Mouse (Mus musculus) brown adipose tissue, adult 24 weeks (tissue): ENCODE results near the gene Ssbp2. TPM values are rescaled to one million over a fixed set of nuclear protein-coding genes. Genes with fewer than 3 reads are reported as not detected.

ENCODE experiments used
- H3K27ac ChIP-seq: fragments of 200-500 bp; replicated peaks from 2 replicates; pipeline ENCODE4 v1.5.1; 2012; ENCODE audit warnings: low read depth, mild to moderate bottlenecking, low read length
- H3K4me1 ChIP-seq: fragments of 200-500 bp; 2 replicates; pipeline ENCODE4 v1.6.1; 2012; ENCODE audit warnings: low read length, mixed read lengths; ENCODE audit not compliant: control insufficient read depth, insufficient read depth, insufficient read length
- H3K4me3 ChIP-seq: fragments of 200-500 bp; 2 replicates; pipeline ENCODE4 v1.5.1; 2012; ENCODE audit warnings: low read depth, mild to moderate bottlenecking, low read length, moderate library complexity; ENCODE audit not compliant: insufficient read depth
- polyA plus RNA-seq: library from polyadenylated mRNA; stranded (reverse); fragments of >200 nt; gene quantifications from 2 replicates; pipeline ENCODE4 v1.2.4, GENCODE M21; 2012; ENCODE audit not compliant: missing spikeins, insufficient read depth, insufficient read length

The Ssbp2 gene
- polyA plus RNA-seq, 1 experiment: 23.7 TPM

DNA sequence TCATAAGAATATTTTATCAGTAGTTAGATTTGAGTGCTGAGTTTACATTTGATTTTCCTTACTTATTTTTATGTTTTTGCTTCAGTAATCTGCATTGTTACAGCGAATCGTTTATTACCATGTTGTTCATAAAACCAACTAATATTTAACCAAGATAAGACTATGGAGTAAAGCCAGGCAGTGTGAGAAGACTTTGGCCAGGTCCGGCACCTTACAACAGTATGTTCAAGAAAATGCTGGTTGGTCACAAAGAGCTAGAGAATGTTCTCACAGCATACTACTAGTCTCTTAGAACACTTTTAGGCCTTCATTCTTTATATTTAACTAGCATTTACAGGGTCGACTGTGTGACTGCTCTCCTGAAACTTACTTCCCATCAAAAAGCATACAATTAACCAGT lies 152.5 kb downstream of the Ssbp2 start:
- H3K4me3 ChIP-seq: no peak overlapping the region
- no peaks in the 10 kb centered on the region for H3K4me1 ChIP-seq
- no peak overlapping the region for H3K27ac ChIP-seq

DNA sequence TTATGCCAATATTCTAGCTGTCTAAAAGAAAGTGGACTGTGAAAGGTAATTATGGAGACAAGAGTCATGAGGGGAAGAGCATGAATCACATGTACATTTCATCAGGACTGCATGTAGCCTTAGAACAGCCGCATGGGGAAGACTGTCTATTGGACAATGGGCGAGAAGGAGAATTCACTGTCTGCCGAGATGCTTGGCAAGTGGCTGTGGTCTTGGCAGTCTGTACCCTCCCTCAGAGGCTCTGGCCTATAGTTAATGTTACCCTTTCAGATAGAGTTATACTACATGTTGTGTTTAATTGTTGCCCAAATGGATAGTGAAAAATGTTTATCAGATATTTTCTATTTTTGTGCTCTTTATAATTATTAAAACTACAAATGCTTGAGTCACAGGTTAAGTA lies 156.0 kb downstream of the Ssbp2 start:
- Histone ChIP-seq H3K4me3 (no peak overlapping the region), H3K27ac (no peak overlapping the region), H3K4me1 (no peaks in the 10 kb centered on the region)

DNA sequence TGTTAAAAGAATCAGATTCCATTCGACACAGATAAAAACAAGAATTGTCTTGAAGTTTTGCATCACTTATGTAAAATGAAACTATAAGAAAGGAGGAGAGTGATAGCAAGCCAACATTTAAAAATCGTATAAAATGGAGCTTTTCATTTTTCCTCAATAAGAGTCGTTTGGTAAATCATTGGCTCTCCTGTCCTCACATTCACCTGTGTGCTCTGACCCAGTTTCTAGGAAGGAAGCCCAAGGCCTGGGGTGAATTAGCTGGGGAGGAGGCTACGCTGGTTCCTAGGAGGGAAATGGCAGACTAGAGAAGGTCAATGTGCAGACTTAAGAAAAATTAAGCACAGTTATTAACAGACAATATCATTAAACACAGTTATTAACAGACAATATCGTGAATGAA lies 156.8 kb downstream of the Ssbp2 start:
- no peak overlapping the region for H3K4me3 ChIP-seq
- H3K4me1 ChIP-seq: no peaks in the 10 kb centered on the region
- no peak overlapping the region for H3K27ac ChIP-seq

DNA sequence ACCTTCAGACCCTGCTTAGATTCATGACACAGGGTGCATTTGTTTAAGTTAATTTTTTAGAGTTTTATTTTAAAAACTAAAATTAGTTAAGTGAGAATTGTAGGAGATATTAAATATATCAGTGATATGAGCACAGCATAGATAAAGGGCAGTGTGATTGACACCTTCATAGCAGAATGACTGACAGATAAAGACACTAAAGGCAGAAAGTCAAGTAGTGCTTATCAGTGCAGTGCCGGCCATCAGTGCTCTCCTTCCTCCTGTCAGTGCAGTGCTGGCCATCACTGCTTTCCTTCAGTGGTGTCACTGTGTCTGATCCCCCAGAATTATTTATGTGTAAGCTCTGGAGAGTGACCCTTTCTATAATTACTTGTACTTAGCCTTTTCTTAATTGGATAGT lies 159.3 kb downstream of the Ssbp2 start:
- Histone ChIP-seq H3K4me1 (no peaks in the 10 kb centered on the region), H3K4me3 (no peak overlapping the region), H3K27ac (no peak overlapping the region)

DNA sequence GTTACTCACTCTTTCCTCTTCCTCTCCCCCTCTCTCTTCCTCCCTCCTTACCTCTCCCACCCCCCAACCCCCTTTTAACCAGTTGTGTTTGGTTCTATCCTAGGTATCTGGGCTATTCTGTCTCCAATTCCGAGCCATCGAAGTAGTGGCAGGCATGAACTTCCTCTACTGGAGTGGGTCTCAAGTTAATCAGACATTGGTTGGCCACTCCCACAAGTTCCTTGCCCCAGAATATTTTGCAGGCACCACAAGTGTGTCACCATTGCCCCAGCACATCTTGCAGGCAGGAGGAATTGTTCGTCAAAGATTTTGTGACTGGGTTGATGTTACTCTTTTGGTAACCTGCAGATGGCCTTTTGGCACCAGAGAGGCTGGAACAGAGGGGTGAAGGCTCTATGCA lies 160.5 kb downstream of the Ssbp2 start:
- Histone ChIP-seq H3K4me3 (no peak overlapping the region), H3K27ac (no peak overlapping the region), H3K4me1 (no peaks in the 10 kb centered on the region)

DNA sequence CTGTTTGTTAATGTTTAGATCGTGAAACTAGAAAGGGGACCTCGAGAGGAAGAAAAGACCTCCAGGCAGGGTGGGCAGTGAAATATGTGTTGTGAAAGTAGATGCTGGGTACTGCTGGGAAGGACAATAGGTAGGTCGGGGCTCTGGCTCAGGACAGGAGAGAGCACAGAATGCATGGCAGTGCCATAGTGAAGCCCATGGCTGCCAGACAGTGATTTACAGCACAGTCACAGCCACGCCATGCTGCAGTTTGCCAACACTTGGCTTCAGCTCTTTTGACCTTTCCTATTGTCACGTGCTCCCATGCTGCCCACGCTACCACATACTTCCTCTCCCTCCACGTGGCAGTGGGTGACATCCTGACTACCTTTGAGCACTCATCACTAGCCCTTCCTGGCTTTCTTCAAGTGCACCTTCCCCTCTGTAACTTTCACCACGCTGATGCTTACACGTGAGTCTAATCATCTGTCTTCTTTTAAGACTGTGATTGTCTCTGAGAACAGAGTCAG lies 171.3 kb downstream of the Ssbp2 start:
- H3K4me3 ChIP-seq: no peak overlapping the region
- H3K4me1 ChIP-seq: peaks cover 6% of the 10 kb centered on the region; the same call in 1 of the 2 replicates
- H3K27ac ChIP-seq: no peak overlapping the region

DNA sequence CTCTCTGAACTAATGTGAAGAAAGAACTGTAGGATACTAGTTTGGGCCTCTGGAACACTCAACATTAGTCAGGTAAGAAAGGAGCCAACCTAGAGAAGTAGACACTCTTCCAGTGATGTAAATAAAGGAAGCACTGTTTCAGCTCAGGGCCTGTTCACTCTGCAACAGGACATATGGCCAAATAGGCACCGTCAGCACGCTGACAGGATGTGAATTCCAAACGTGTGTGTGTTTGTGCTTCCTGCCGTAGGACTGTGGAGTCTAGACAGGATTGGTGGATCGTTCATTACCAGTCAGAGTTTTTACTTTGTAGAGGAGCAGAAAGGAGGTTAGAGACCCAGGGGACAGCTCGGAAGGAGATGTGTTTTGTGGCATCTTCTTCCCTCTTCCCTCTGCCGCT lies 174.0 kb downstream of the Ssbp2 start:
- Histone ChIP-seq H3K4me1 (0 out of 2 replicates have a peak, but pooled peaks cover 4% of the 10 kb centered on the region), H3K27ac (no peak overlapping the region), H3K4me3 (no peak overlapping the region)

DNA sequence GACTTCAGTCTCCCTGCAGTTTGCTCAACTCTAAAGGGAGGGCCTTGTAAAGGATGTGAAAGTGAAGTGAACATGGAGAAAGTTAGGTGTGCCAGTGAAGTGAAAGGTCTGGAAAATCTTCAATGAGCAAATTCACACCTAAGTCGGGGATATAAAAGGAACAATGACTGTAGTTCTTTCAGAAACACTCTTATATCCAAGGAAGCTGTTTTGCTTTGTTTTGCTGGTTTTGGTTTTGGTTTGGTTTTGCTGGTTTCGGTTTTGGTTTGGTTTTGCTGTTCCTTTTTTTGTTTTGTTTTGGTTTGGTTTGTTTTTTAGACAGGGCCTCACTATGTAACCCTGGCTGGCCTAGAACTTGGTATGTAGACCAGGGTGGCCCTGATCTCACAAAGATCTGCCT lies 175.9 kb downstream of the Ssbp2 start:
- Histone ChIP-seq H3K27ac (no peak overlapping the region), H3K4me3 (no peak overlapping the region), H3K4me1 (0 out of 2 replicates have a peak, but pooled peaks cover 4% of the 10 kb centered on the region)

DNA sequence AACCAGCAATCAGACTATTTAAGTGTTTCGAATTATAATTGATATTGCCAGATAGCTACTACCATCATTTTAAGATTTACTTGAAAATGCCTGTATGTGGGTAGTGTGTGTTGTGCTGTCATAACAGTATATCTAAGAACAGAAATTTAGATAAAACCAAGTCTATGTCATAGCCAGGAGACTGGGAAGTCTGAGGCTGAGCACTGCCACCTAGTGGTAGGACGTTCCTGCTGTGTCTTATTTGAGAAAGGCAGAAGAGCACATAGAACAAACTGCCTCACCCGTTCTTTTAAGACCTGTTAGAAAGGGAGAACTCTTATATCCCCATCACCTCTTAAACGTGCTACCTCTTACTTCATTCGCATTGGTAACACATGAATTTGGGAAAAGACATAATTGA lies 176.7 kb downstream of the Ssbp2 start:
- Histone ChIP-seq H3K27ac (no peak overlapping the region), H3K4me1 (0 out of 2 replicates have a peak, but pooled peaks cover 4% of the 10 kb centered on the region), H3K4me3 (no peak overlapping the region)

DNA sequence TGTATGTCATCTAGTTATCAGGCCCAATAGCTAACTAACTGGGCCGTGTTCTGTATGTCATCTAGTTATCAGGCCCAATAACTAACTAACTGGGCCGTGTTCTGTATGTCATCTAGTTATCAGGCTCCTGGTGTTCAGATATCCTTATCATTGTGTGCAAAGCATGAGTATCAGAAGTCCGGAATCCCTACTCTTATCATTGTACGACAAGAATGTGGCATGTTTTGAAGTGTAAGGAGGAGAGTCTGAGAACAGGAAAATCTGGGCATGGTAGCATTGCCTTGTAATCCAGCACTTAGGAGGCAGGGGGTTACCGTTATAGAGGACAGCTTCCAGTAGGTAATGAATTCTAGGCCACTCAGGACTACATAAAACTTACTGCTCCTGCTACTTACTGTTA lies 178.8 kb downstream of the Ssbp2 start:
- no peak overlapping the region for H3K27ac ChIP-seq

DNA sequence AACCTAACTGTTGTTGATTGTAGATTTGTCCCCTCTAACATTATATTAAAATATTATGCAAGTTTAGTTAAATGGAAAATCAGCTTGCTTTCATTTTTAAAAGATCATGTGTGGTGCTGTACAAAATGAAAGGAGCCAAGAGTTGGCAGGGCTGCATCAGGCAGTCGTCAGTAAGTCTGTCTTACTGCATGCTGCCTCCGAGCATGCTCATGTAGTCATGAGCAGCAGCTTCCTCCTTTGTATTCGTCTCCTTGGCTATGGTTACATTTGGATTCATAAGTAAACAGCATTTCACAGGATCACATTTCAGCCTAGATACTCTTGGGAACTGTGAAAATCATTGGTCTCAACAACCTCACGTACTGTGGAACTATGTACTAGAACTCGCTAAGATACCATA lies 180.1 kb downstream of the Ssbp2 start:
- no peak overlapping the region for H3K4me3 ChIP-seq
- H3K4me1 ChIP-seq: 0 out of 2 replicates have a peak, but pooled peaks cover 4% of the 10 kb centered on the region
- no peak overlapping the region for H3K27ac ChIP-seq

More for the DNA sequence above, 178.8 kb downstream of the Ssbp2 start:
- no peak overlapping the region for H3K4me3 ChIP-seq
- 0 out of 2 replicates have a peak, but pooled peaks cover 4% of the 10 kb centered on the region for H3K4me1 ChIP-seq

DNA sequence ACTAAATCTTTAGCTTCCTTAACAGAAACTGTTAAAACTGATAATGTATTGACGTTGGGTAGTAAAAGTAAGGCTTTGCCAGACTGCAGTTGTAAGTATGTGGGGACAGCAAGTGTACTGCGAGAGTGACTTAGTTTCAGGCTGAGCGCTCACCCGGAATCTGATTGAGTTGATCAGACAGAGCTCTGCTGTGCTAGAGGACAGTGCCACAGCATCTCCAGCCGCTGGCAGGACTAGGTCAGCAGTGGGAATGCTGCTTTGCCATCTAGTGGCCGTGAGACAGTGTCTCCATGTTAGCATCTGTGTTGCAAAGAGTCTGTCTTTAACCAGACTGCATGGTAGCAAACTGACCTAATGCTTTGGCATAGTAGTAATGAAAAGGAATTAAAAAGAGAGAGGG lies 188.2 kb downstream of the Ssbp2 start:
- H3K4me3 ChIP-seq: no peak overlapping the region
- H3K4me1 ChIP-seq: no peaks in the 10 kb centered on the region
- H3K27ac ChIP-seq: no peak overlapping the region

DNA sequence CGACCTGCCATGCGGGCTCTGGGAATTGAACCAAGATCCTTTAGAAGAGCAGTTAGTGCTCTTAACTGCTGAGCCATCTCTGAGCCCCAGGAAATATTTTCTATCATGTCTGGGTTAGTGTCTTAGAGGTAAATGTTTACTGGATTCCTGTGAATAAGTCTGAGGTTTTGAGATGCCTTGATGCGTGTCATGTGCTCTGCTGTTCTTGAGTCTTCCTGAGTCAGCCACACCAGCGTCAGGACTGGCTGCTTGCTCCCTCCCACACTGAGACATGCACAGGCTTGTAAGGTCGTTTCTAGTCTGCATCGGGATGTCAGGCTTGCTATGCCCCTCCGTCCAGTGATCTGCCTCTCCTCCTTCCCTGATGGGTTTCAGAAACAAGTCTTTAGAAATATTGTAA lies 189.8 kb downstream of the Ssbp2 start:
- no peaks in the 10 kb centered on the region for H3K4me1 ChIP-seq
- no peak overlapping the region for H3K27ac ChIP-seq
- no peak overlapping the region for H3K4me3 ChIP-seq

DNA sequence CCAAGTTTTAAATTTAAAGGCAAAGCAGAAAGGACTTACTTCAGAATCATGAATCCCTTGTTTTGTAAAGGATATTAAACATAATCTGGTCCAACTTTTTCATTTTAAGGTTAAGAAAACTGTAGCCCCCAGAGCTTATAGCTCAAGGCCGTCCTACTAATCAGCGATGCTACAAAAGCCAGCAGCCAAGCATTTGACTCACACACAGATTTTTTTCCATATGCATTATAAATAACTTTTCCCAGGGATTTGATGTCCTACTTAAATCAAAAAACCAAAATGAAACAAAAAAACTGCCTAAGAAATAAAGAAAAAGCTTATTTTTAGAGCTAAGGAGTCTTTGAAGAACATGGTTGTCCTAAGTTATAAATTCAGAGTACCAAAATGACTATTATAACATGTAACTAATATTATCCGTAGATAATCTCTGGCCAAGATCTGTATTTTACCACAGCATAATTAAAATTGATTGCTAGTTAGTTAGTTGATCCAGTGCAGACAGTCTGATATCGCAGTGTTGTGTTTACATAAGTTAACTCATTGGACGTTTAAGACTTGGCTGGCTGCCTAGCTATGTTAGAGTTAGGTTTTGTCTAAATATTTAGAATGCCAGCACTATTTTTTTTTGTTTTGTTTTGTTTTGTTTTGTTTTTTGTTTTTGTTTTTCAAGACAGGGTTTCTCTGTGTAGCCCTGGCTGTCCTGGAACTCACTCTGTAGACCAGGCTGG lies 201.1 kb downstream of the Ssbp2 start:
- Histone ChIP-seq H3K27ac (no peak overlapping the region), H3K4me3 (no peak overlapping the region), H3K4me1 (no peaks in the 10 kb centered on the region)

DNA sequence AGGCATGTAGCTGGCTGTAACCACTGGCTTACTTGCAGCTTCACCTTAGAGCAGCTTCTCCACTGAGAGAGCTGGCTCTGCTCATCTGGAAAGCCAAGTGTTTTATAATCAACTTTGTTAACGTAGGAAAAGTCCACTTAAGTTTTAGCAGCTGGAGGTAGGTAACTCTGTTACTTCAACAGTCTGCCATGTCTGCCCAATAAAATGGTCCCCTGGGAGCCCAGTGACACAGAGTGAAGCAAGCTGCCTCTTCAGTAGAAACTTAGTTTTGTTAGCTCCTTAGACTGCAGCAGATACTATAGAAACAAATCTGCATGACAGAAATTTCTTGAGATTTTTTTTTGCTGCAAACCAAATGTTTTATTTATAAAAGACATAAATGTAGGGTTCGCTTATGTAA lies 202.7 kb downstream of the Ssbp2 start:
- H3K4me1 ChIP-seq: no peaks in the 10 kb centered on the region
- H3K4me3 ChIP-seq: no peak overlapping the region
- no peak overlapping the region for H3K27ac ChIP-seq

DNA sequence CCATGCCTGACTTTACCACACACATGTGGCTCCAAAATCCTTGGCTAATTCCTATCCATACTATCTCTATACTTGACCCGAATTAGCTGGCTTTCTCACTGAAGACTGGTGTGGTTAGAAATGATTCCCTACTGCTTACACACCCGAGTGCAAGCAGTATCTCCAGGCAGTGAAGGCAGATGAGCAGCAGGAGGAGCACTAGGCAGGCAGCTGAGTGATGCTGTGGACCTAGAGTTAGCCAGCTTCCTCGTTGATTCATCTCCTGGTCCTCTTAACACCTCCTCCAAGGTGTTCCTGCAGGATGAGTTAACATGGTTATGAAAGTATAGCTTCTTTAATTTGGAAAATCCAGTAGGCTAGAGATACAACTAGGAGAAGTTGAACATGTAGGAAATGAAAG lies 213.2 kb downstream of the Ssbp2 start:
- Histone ChIP-seq H3K27ac (no peak overlapping the region), H3K4me1 (no peaks in the 10 kb centered on the region), H3K4me3 (no peak overlapping the region)
